ENCODE assay signal across 22 mouse cellular contexts in the genomic region with DNA sequence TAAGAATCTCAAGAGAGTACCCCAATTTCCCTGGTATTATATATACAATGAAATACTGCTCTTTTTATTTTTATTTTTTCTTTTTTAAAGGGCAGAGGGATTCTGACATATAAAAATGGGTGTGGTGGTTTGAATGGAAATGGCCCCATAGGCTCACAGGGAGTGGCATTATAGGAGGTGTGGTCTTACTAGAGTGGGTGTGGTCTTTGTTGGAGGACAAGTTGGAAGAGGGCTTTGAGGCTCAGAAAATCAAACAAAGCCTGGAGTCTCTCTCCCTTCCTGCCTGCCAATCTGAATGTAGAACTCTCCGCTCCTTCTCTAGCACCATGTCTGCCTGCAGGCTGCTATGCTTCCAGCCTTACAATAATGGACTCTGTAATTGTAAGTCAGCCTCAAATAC.
DNase-seq lines count a peak whose midpoint lies in the region; ATAC-seq and TF ChIP-seq lines count a peak whose summit lies in the region.
"Had no signal": no experiment of that assay in that cellular context is flagged by ENCODE, and none has a peak within 500 bp of the region (broad histone marks: within the 10 kb centered on the region; RNA-seq: fewer than 3 reads in every experiment).

No protein-coding gene starts in this region.

- H3K4me1 ChIP-seq in forebrain, embryonic 14.5 days (ENCODE audit: control insufficient read depth, insufficient read depth, low read length) = peaks cover 11% of the 10 kb centered on the region
- H3K4me1 ChIP-seq in forebrain, embryonic 13.5 days = peaks cover 29% of the 10 kb centered on the region
- peaks cover 21 to 30% of the 10 kb centered on the region in 2 experiments for H3K4me1 ChIP-seq in liver, embryonic 14.5 days (replicated peaks; ENCODE audit: control insufficient read depth in 2 of 2, insufficient read depth in 2 of 2, low read length in 1 of 2)
- H3K4me1 ChIP-seq in midbrain, embryonic 10.5 days = peaks cover 9% of the 10 kb centered on the region; the same call in 1 of the 2 replicates

- H3K4me2 ChIP-seq in forebrain, embryonic 14.5 days (ENCODE audit: low read length) = no peak overlapping the region
- H3K4me2 ChIP-seq in forebrain, embryonic 13.5 days = no peak overlapping the region
- peak overlapping the region; percentile 6; the same call in 1 of the 2 replicates for H3K4me2 ChIP-seq in liver, embryonic 14.5 days (ENCODE audit: low read depth)
- H3K4me2 ChIP-seq: heart, embryonic 11.5 days; heart, embryonic 15.5 days; hindbrain, embryonic 13.5 days had no signal

- WGBS in forebrain, embryonic 14.5 days = 56% methylated on average over 1 of the region's 1 CpGs
- WGBS in forebrain, embryonic 13.5 days = 74% methylated on average over 1 of the region's 1 CpGs
- WGBS in liver, embryonic 14.5 days (ENCODE audit: insufficient replicate concordance) = 91% methylated on average over 1 of the region's 1 CpGs
- 64% methylated on average over 1 of the region's 1 CpGs for WGBS in midbrain, embryonic 10.5 days

- H3K4me3 ChIP-seq in forebrain, embryonic 14.5 days (ENCODE audit: low read depth, low read length) = no peak overlapping the region
- no peak overlapping the region for H3K4me3 ChIP-seq in forebrain, embryonic 13.5 days
- no peak overlapping the region for H3K4me3 ChIP-seq in liver, embryonic 14.5 days (ENCODE audit: insufficient read depth in 1 of 2, low read depth in 2 of 2, low read length in 2 of 2)
- no peak overlapping the region for H3K4me3 ChIP-seq in midbrain, embryonic 10.5 days
- H3K4me3 ChIP-seq: forebrain, embryonic 10.5 days; heart, embryonic 15.5 days; hindbrain, embryonic 13.5 days had no signal

- no peak overlapping the region for H3K9ac ChIP-seq in forebrain, embryonic 14.5 days (ENCODE audit: low read length)
- no peak overlapping the region for H3K9ac ChIP-seq in forebrain, embryonic 13.5 days
- H3K9ac ChIP-seq in liver, embryonic 14.5 days (replicated peaks) = no peak overlapping the region
- H3K9ac ChIP-seq: heart, embryonic 15.5 days; hindbrain, embryonic 13.5 days had no signal

- TF ChIP-seq EP300 in liver, embryonic 14.5 days (IDR thresholded peaks at IDR 0.05; ENCODE audit: low read depth) = no peak

- no peak for TF ChIP-seq CTCF in liver, embryonic 14.5 days (IDR thresholded peaks at IDR 0.05; ENCODE audit: low read depth)

- H3K27ac ChIP-seq in forebrain, embryonic 14.5 days (ENCODE audit: low read depth, low read length) = no peak overlapping the region
- H3K27ac ChIP-seq in forebrain, embryonic 13.5 days = no peak overlapping the region
- no peak overlapping the region for H3K27ac ChIP-seq in liver, embryonic 14.5 days
- no peak overlapping the region for H3K27ac ChIP-seq in midbrain, embryonic 10.5 days (replicated peaks)
- H3K27ac ChIP-seq: forebrain, embryonic 10.5 days; heart, embryonic 15.5 days; hindbrain, embryonic 13.5 days; hindbrain, postnatal 0 days had no signal

- no peaks in the 10 kb centered on the region for H3K36me3 ChIP-seq in forebrain, embryonic 14.5 days (ENCODE audit: control insufficient read depth, insufficient read depth, low read length)
- no peaks in the 10 kb centered on the region for H3K36me3 ChIP-seq in forebrain, embryonic 13.5 days (ENCODE audit: poor library complexity, severe bottlenecking)
- no peaks in the 10 kb centered on the region for H3K36me3 ChIP-seq in liver, embryonic 14.5 days (replicated peaks; ENCODE audit: control insufficient read depth, insufficient read depth, low read depth)
- no peaks in the 10 kb centered on the region for H3K36me3 ChIP-seq in midbrain, embryonic 10.5 days
- H3K36me3 ChIP-seq: forebrain, embryonic 10.5 days; heart, embryonic 15.5 days; hindbrain, embryonic 13.5 days had no signal

- H3K9me3 ChIP-seq in forebrain, embryonic 14.5 days (replicated peaks; ENCODE audit: control insufficient read depth, low read length) = no peaks in the 10 kb centered on the region
- no peaks in the 10 kb centered on the region for H3K9me3 ChIP-seq in forebrain, embryonic 13.5 days (replicated peaks)
- H3K9me3 ChIP-seq in liver, embryonic 14.5 days (ENCODE audit: control insufficient read depth, low read length) = no peaks in the 10 kb centered on the region
- no peaks in the 10 kb centered on the region for H3K9me3 ChIP-seq in midbrain, embryonic 10.5 days (replicated peaks)
- H3K9me3 ChIP-seq: forebrain, embryonic 10.5 days; heart, embryonic 15.5 days; hindbrain, embryonic 13.5 days had no signal

- DNase-seq in forebrain, embryonic 14.5 days (ENCODE audit: low spot score) = peak; percentile 15
- DNase-seq in liver, embryonic 14.5 days (ENCODE audit: low read depth in 3 of 3, low spot score in 3 of 3) = no peak
- DNase-seq in lung, postnatal 14 days = no peak
- DNase-seq in adipocyte (ENCODE audit: low spot score) = no peak
- no peak for DNase-seq in midbrain, embryonic 10.5 days (ENCODE audit: low spot score)
- DNase-seq: adrenal gland, postnatal 14 days; B cell, adult 2 months; cerebellum, adult 11-12 months; cerebellum, adult 9-10 months; cerebellum, postnatal 25 days; gastrocnemius, postnatal 10 days; heart, adult 18-20 months; heart, postnatal 14 days had no signal

- H3K27me3 ChIP-seq in forebrain, embryonic 14.5 days (replicated peaks; ENCODE audit: control insufficient read depth, insufficient read depth, low read length) = no peaks in the 10 kb centered on the region
- H3K27me3 ChIP-seq in forebrain, embryonic 13.5 days = no peaks in the 10 kb centered on the region
- H3K27me3 ChIP-seq in liver, embryonic 14.5 days (ENCODE audit: control insufficient read depth, insufficient read depth, low read length) = no peaks in the 10 kb centered on the region
- peaks cover 67% of the 10 kb centered on the region for H3K27me3 ChIP-seq in midbrain, embryonic 10.5 days (ENCODE audit: low read depth, poor library complexity, severe bottlenecking)
- H3K27me3 ChIP-seq: heart, embryonic 15.5 days; hindbrain, embryonic 13.5 days had no signal

- no peak for ATAC-seq in forebrain, embryonic 14.5 days
- ATAC-seq in forebrain, embryonic 13.5 days = no peak
- ATAC-seq in erythroid progenitor cell, adult 5-6 weeks (replicated peaks; ENCODE audit: low FRiP score, poor library complexity, severe bottlenecking) = peak; percentile 57; the same call in 1 of the 2 replicates
- ATAC-seq in liver, embryonic 14.5 days (ENCODE audit: insufficient read depth) = peak; percentile 50; the same call in 1 of the 2 replicates
- ATAC-seq: CD4-positive, CD25-positive, alpha-beta regulatory T cell, adult 4 months; forebrain, embryonic 16.5 days; hindbrain, postnatal 0 days had no signal

Comparison
In these comparisons a context has a peak if more than half of its experiments do, and no peak if none do; other contexts are left out.
1. ATAC-seq: peak in erythroid progenitor cell, adult 5-6 weeks (single experiment) and liver, embryonic 14.5 days (single experiment); none in forebrain, embryonic 14.5 days (single experiment) and forebrain, embryonic 13.5 days (single experiment).